Mouse (Mus musculus) spleen, adult 18-20 months (tissue): ENCODE measurements around the gene Arpin.

Source experiments
- DNase-seq, 2 experiments: peaks; one replicate each; pipeline ENCODE4 v3.0.0; 2022; ENCODE audit warnings: mixed read lengths in 2 of 2

Arpin gene

DNA sequence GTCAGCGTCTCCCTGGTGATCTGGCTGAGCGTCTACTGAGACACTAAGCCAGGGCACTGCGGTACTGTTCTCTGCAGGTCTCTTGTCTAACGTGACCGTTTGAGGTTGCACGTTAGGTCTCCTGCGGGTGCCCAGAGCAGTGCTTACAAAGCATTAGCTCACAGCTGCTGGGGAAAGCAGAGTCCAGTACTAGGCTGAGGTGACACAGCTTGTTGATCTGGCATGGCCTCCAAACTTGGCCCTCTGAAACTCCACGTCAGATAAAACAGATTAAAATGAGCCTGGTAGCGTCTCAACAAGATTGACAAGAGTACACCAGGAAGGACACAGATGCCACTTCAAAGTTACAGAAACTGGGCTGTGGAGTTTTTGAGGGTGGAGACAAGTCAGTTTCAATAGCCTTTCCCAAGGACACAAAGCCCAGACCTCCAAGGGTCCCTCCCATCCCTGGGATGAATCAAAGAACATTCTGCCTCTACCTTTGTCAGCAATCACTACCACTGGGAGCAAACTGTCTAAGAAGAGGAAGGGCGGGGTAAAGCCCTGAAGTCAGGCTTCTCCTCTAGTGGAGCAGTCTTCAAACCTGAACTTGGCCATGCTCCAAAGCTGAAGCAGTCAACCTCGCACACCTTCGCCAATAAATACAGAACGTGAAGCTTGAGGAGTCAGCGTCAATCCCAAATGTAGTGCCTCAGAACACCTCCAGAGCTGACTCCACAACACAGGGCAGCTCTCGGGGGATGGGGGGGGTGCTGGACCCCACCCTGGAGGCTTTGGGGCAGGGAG is 44.5 kb downstream of the Arpin start:
- DNase-seq = no peak

DNA sequence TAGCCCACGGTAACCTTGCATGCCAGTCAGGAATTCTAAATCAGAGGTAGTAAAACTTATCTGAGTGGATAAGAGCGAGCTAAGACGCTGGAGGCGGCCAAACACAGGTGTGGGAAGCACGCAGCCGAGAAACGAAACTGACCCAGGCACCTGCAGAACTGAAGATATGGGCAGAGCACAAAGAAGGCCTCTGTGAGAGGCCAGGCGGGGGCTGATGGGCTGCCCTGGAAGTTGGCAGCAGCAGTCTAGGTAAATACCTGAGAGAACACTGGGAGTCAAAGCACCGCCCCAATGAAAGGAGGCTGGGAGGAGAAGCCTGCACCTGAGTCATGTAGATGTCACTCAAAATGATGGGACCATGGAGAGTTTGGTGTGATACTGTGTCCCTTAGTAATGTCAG is 46.6 kb downstream of the Arpin start:
- no peak for DNase-seq

DNA sequence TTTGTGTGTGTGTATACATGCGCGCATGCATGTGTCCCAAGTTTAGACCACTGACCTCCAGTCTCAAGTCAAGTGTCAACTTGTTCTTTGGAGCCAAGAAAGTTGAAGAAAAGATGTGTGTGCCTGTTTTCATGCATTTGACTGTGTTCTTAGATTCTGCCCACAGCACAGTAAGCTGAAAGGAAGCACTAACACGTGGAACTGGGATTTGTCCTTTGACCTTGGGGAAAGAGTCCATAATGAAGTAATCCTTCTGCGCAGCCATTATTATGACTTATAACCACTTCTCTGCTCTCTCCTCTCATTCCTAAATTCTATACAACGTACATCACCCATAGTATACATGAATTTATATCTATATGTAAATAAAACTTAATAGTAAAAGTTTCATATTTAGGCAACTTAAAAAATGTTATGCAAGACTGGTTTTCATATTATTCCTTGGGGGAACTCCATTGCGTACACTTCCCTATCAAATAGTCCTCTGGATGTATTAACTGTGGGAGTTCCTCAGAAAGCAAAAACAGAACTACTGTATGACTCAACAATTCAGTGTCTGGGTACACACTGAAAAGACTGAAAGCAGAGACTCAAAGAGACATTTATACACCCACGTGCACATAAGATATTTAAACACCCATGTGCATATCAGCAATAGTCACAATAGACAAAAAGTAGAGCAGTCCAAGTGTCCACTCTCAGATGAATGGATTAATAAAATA is 51.4 kb downstream of the Arpin start:
- no peak for DNase-seq

DNA sequence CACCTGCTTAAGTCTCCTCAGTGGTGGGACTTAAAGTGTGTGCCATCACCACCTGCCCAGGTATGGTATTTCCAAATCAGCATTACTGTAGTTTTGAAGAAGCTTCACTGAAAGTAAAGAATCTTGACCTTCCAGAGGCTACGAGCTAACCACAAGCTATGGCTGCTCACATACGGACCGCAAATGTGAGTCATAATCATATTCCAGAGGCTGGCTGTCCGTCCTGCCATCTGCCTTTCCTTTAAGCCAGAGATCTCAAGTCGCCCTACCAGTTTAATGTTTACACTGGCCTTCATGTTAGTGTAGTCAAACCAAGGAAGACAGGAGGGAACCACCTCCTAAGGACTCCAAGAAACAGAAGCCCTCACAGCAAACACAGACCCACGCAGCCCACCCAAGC is 53.3 kb downstream of the Arpin start:
- DNase-seq = no peak

DNA sequence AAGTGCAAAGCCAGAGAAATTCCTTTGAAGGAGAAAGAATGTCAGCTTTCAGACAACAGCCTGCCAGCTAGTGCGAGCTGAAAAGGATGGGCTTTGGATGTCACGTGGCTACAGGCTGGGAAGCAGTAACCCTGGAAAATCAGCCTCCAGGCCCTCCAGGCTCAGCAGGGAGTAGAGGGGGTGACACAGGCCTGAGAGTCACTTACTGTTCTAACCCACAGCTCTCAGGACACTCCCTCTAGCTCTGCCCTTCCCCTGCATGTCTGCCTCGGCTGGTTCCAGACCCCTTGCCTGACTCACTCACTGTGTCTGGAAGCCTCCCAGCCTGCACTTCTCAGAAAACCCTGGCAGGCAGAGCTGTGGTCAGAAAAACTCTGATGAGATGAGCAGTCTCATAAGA is 54.2 kb downstream of the Arpin start:
- no peak for DNase-seq

DNA sequence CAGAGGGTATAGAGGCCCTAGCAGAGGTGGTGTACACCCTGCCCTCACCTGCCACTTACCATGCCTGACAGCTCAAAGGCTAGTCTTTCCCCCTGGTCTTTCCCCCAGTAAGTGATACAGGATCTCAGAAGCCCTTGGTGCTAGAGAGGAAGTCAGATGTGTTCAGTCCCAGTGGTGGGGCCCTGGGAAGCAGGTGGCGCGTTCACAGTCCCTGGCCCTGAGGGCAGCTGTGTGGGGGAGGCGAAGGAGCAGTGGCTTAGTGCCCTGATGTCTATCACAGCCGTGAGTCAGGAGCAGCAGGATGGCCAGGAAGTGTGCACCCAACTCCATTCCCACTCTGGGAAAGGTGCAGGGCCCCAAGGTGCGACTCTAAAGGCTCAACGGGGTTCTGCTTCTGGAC is 55.1 kb downstream of the Arpin start:
- no peak for DNase-seq

DNA sequence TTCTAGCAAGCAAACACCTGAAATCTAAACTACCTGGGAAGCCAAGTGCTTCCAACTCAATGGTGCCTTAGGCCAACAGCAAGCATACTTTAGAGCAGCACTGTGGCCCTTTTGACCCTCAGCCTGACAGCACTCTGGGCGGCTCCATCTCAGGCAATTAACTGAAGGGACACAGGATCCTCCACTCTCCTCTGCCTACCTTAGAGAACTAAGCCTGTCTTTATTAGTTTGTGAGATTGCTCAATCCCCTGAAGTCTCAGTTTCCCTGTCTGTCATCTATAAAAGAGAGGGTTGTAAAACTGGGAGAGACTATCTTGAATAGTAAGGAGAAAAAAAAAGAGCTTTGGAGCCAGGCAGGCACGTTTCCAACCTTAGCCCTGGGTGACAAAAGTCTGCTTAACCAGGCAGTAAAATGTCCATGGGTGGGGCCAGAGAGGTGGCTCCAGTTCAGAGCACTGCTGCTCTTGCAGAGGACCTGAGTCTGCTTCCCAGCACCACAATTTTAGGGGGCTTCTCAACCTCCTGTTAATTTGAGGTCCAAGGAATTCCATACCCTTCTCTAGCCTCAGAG is 56.6 kb downstream of the Arpin start:
- DNase-seq = no peak
